31 mouse cellular contexts compared by ENCODE assay signal in genomic region chr13:20905195-20905594, GRCm38 (mm10).
A peak's percentile ranks its signal among the peaks of the same experiment; 100 is the strongest.
DNase-seq lines count a peak whose midpoint lies in the region; ATAC-seq and TF ChIP-seq lines count a peak whose summit lies in the region.
"Had no signal": no experiment of that assay in that cellular context is flagged by ENCODE, and none has a peak within 500 bp of the region (broad histone marks: within the 10 kb centered on the region; RNA-seq: fewer than 3 reads in every experiment).

No protein-coding gene starts in this region.

- H3K9me3 ChIP-seq in lung, embryonic 16.5 days (ENCODE audit: control insufficient read depth, low read length) = no peaks in the 10 kb centered on the region
- H3K9me3 ChIP-seq: embryonic facial prominence, embryonic 10.5 days; embryonic facial prominence, embryonic 13.5 days; forebrain, embryonic 12.5 days; forebrain, embryonic 15.5 days; G1E; heart, embryonic 10.5 days; heart, embryonic 13.5 days; hindbrain, embryonic 12.5 days; hindbrain, embryonic 15.5 days had no signal

- peak; percentile 71 for ATAC-seq in lung, embryonic 16.5 days (ENCODE audit: low read depth)
- ATAC-seq: forebrain, embryonic 15.5 days had no signal

- DNase-seq in lung, adult 2 months = peak; percentile 53
- peak; percentile 67 for DNase-seq in lung, postnatal 14 days
- DNase-seq in lung, postnatal 4 days = peak; percentile 73 to 76
- no peak for DNase-seq in embryo, embryonic 10 days (ENCODE audit: low spot score)
- no peak for DNase-seq in layer of hippocampus, postnatal 10 days (ENCODE audit: low spot score in 2 of 2)
- DNase-seq in layer of hippocampus, adult 9-11 months = no peak
- DNase-seq: adrenal gland, adult 2 months; adrenal gland, postnatal 14 days; B cell, adult 2 months; cerebellum, adult 11 months; cerebellum, adult 2 months; cerebellum, adult 9-11 months; cerebellum, postnatal 25 days; embryo, embryonic 11 days; gastrocnemius, postnatal 10 days; gastrocnemius, postnatal 36 days; heart, adult 2 months; heart, postnatal 14 days; heart, postnatal 4 days had no signal

- no peak overlapping the region for H3K4me2 ChIP-seq in lung, embryonic 16.5 days (ENCODE audit: low read depth, low read length)
- H3K4me2 ChIP-seq: embryonic facial prominence, embryonic 13.5 days; forebrain, embryonic 12.5 days; forebrain, embryonic 15.5 days; heart, embryonic 13.5 days; hindbrain, embryonic 12.5 days; hindbrain, embryonic 15.5 days had no signal

- peaks cover 2% of the 10 kb centered on the region for H3K4me1 ChIP-seq in lung, adult 2 months (ENCODE audit: control insufficient read depth, insufficient read depth, low read length)
- H3K4me1 ChIP-seq in lung, embryonic 16.5 days (replicated peaks; ENCODE audit: control insufficient read depth, insufficient read depth, low read length) = peaks cover 14% of the 10 kb centered on the region
- H3K4me1 ChIP-seq: embryonic facial prominence, embryonic 10.5 days; embryonic facial prominence, embryonic 13.5 days had no signal

- H3K36me3 ChIP-seq in lung, embryonic 16.5 days (ENCODE audit: control insufficient read depth, insufficient read depth, low read length) = no peaks in the 10 kb centered on the region
- H3K36me3 ChIP-seq: embryonic facial prominence, embryonic 10.5 days; embryonic facial prominence, embryonic 13.5 days; forebrain, embryonic 12.5 days; forebrain, embryonic 15.5 days; G1E; heart, embryonic 10.5 days; heart, embryonic 13.5 days; hindbrain, embryonic 12.5 days; hindbrain, embryonic 15.5 days had no signal

- TF ChIP-seq CTCF in lung, adult 2 months (IDR thresholded peaks at IDR 0.05; ENCODE audit: insufficient read depth, low read length) = no peak

- no peak overlapping the region for H3K4me3 ChIP-seq in lung, adult 2 months (replicated peaks; ENCODE audit: extremely low read depth, low read depth, low read length)
- H3K4me3 ChIP-seq in lung, embryonic 16.5 days (ENCODE audit: low read length) = no peak overlapping the region
- H3K4me3 ChIP-seq: embryonic facial prominence, embryonic 10.5 days; embryonic facial prominence, embryonic 13.5 days; erythroblast, embryonic 14.5 days; forebrain, embryonic 12.5 days; forebrain, embryonic 15.5 days; heart, adult 2 months; heart, embryonic 10.5 days; heart, embryonic 13.5 days; hindbrain, embryonic 12.5 days; hindbrain, embryonic 15.5 days had no signal

- no peak for TF ChIP-seq POLR2A in lung, adult 2 months (IDR thresholded peaks at IDR 0.05; ENCODE audit: borderline replicate concordance, extremely low read depth, low read depth, low read length)

- 41% methylated on average over 2 of the region's 2 CpGs for WGBS in lung, adult 2 months
- 36% methylated on average over 2 of the region's 2 CpGs for WGBS in lung, embryonic 16.5 days

- H3K27ac ChIP-seq in lung, embryonic 16.5 days (ENCODE audit: low read length) = peak overlapping the region; percentile 79; the same call in 1 of the 2 replicates
- H3K27ac ChIP-seq: embryonic facial prominence, embryonic 10.5 days; embryonic facial prominence, embryonic 13.5 days; forebrain, embryonic 12.5 days; forebrain, embryonic 15.5 days; heart, adult 2 months; heart, embryonic 10.5 days; heart, embryonic 13.5 days; hindbrain, embryonic 12.5 days; hindbrain, embryonic 15.5 days had no signal

- H3K9ac ChIP-seq in lung, embryonic 16.5 days (ENCODE audit: low read length) = no peak overlapping the region
- H3K9ac ChIP-seq: embryonic facial prominence, embryonic 13.5 days; forebrain, embryonic 12.5 days; forebrain, embryonic 15.5 days; heart, embryonic 13.5 days; hindbrain, embryonic 12.5 days; hindbrain, embryonic 15.5 days had no signal

- H3K27me3 ChIP-seq in lung, embryonic 16.5 days (ENCODE audit: control insufficient read depth, insufficient read depth, low read depth, low read length) = no peaks in the 10 kb centered on the region
- H3K27me3 ChIP-seq: CH12.LX; embryonic facial prominence, embryonic 13.5 days; forebrain, embryonic 12.5 days; forebrain, embryonic 15.5 days; heart, embryonic 13.5 days; hindbrain, embryonic 12.5 days; hindbrain, embryonic 15.5 days had no signal

Comparison
In these comparisons a context has a peak if more than half of its experiments do, and no peak if none do; other contexts are left out.
1. DNase-seq: peak in lung, adult 2 months (single experiment), lung, postnatal 14 days (single experiment) and lung, postnatal 4 days (2 of 2); none in embryo, embryonic 10 days (single experiment), layer of hippocampus, postnatal 10 days (0 of 2) and layer of hippocampus, adult 9-11 months (single experiment).